Mouse (Mus musculus) thymus, adult 2 months (tissue): ENCODE data around the gene Gm3448. TPM values are rescaled to one million over a fixed set of nuclear protein-coding genes. Genes with fewer than 3 reads are reported as not detected.
"Not testable (repeated sequence)": the region's sequence is repeated elsewhere in the genome, so short reads cannot be mapped to it uniquely, and the experiment has no call there.

Experiments used
- DNase-seq: peaks from one replicate; pipeline ENCODE4 v3.0.0; 2021
- H3K27ac ChIP-seq: fragments of 200-500 bp; 2 replicates; pipeline ENCODE4 v1.5.1; 2012; ENCODE audit warnings: low read length, control low read depth; ENCODE audit not compliant: control insufficient read depth, insufficient read depth
- H3K27me3 ChIP-seq: fragments of 200-500 bp; 2 replicates; pipeline ENCODE4 v1.6.1; 2012; ENCODE audit warnings: mild to moderate bottlenecking, low read length, moderate library complexity, mixed read lengths; ENCODE audit not compliant: control insufficient read depth, insufficient read depth
- H3K36me3 ChIP-seq: fragments of 200-500 bp; 2 replicates; pipeline ENCODE4 v1.6.1; 2012; ENCODE audit warnings: mild to moderate bottlenecking, low read length, moderate library complexity; ENCODE audit not compliant: control insufficient read depth, insufficient read depth
- H3K4me1 ChIP-seq: fragments of 200-500 bp; replicated peaks from 2 replicates; pipeline ENCODE4 v1.6.1; 2012; ENCODE audit warnings: low read length; ENCODE audit not compliant: control insufficient read depth, insufficient read depth
- H3K4me3 ChIP-seq: fragments of 200-500 bp; 2 replicates; pipeline ENCODE4 v1.5.1; 2012; ENCODE audit warnings: mild to moderate bottlenecking, low read length, control low read depth, moderate library complexity; ENCODE audit not compliant: control insufficient read depth, insufficient read depth
- CTCF ChIP-seq: fragments of 200-500 bp; IDR thresholded peaks from 2 replicates; pipeline ENCODE4 v1.5.1; 2012; ENCODE audit warnings: mild to moderate bottlenecking, control low read depth, low read length, moderate library complexity, borderline replicate concordance; ENCODE audit not compliant: control insufficient read depth, poor library complexity, insufficient read depth; ENCODE audit errors: extremely low read depth
- POLR2A ChIP-seq: fragments of 200-500 bp; IDR thresholded peaks from 2 replicates; pipeline ENCODE4 v1.6.1; 2012; ENCODE audit warnings: mild to moderate bottlenecking, low read length, control low read depth, moderate library complexity; ENCODE audit not compliant: control insufficient read depth, poor library complexity, insufficient read depth; ENCODE audit errors: extremely low read depth
- whole genome bisulfite sequencing: fragments of 180-500 bp; shearing (Covaris S2); methylation state at CpG from one replicate; pipeline ENCODE4 v1.1.7; 2018; 5-methylcytosine and 5-hydroxymethylcytosine counted together
- polyA plus RNA-seq: library from polyadenylated mRNA; depleted of rRNA; stranded (reverse); fragments of >200 nt; gene quantifications from 2 replicates; pipeline ENCODE4 v1.2.3, GENCODE M21; 2012; rRNA removed

Gene Gm3448
- 0.92 and 0.99 TPM in 2 replicates for polyA plus RNA-seq

- WGBS: no CpG with 5 or more reads among the region's 56 CpGs
- H3K27ac ChIP-seq, H3K27me3 ChIP-seq, H3K4me3 ChIP-seq, H3K4me1 ChIP-seq, H3K36me3 ChIP-seq: not testable (repeated sequence)
- DNase-seq: peak; percentile 32
Observed at GRCm38 (mm10) chr17:15041175-15041729, at the start of gene Gm3448, which contains the start of the genes Ermard and Tcte3. Gene Gm3448, minus strand, starts transcription at chr17:15041537. Gene Ermard, plus strand, starts transcription at chr17:15041208. Gene Tcte3, minus strand, starts transcription at chr17:15041488.

DNA sequence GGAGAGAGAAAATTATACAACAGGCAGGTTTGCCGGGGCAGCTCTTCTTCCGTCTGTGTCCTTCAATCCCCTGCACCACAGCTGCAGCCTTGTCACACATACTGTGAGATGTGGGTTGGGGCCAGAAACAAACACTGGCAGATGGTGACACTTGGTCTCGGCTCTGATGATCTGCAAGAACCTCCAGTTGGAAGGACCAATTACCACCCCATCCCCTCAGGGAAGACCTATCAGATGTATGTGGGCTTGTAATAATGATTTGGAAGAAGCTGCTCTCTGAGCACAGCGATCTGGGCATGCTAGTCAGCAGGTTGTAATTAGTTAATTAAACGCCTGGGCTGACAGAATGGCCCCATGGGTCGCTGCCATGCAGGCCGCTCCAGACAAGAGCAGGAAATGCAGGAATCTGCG lies 47.3 kb upstream of the Gm3448 start:
- 76% methylated on average over 8 of the region's 8 CpGs for WGBS
- no peak for DNase-seq
- TF ChIP-seq CTCF (no peak), POLR2A (no peak)
- H3K36me3 ChIP-seq: no peaks in the 10 kb centered on the region
- no peaks in the 10 kb centered on the region for H3K4me1 ChIP-seq
- no peak overlapping the region for H3K27ac ChIP-seq
- H3K27me3 ChIP-seq: no peaks in the 10 kb centered on the region
- H3K4me3 ChIP-seq: no peak overlapping the region

- no peak for DNase-seq
- Histone ChIP-seq H3K27me3 (no peaks in the 10 kb centered on the region), H3K4me1 (no peaks in the 10 kb centered on the region), H3K36me3 (no peaks in the 10 kb centered on the region), H3K4me3 (no peak overlapping the region), H3K27ac (no peak overlapping the region)
- 77% methylated on average over 2 of the region's 2 CpGs for WGBS
- TF ChIP-seq POLR2A: no peak
- TF ChIP-seq CTCF: no peak
Observed at GRCm38 (mm10) chr17:15088166-15088565, 46.8 kb upstream of the Gm3448 start.

GRCm38 (mm10) chr17:15085006-15085405 lies 43.7 kb upstream of the Gm3448 start:
- WGBS: 88% methylated on average over 2 of the region's 2 CpGs
- DNase-seq: no peak
- Histone ChIP-seq H3K4me1 (no peaks in the 10 kb centered on the region), H3K27ac (no peak overlapping the region), H3K27me3 (no peaks in the 10 kb centered on the region), H3K4me3 (no peak overlapping the region), H3K36me3 (no peaks in the 10 kb centered on the region)
- TF ChIP-seq CTCF: no peak
- no peak for TF ChIP-seq POLR2A

DNA sequence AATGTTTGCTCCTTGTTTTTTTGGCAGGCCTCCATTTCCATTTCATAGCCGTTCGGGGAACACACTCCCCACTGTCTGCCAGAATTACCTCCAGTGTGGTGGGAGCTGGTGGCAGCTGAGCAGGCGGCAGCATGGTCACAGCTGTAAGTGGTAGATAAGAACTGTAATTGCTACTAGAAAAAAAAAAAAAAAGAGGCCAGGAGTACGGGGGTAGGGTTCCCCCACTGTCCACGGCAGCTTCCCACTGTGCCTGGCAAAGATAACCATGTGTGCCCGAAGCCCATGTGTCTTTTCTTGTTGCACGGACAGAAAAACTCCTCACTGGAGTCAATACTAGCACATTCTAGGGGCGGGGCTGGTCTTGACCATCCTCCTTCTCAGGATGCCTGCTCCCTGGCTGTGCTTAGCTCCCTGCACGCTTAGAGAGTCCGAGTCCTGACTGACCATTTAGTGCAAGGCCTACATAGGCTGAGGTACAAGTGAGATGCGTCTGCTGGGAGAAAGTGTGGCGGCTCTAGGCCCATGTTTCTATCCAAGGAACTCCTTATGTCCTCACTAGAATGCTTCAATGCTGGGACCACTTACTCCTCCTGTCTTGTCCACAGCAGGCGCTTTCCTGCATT lies 43.0 kb upstream of the Gm3448 start:
- Histone ChIP-seq H3K27ac (no peak overlapping the region), H3K4me1 (no peaks in the 10 kb centered on the region), H3K36me3 (no peaks in the 10 kb centered on the region), H3K27me3 (no peaks in the 10 kb centered on the region), H3K4me3 (no peak overlapping the region)
- DNase-seq: no peak
- 61% methylated on average over 13 of the region's 13 CpGs for WGBS
- TF ChIP-seq POLR2A: no peak
- TF ChIP-seq CTCF: no peak

GRCm38 (mm10) chr17:15077536-15077935 lies 36.2 kb upstream of the Gm3448 start:
- DNase-seq: no peak
- WGBS: 84% methylated on average over 2 of the region's 2 CpGs

DNA sequence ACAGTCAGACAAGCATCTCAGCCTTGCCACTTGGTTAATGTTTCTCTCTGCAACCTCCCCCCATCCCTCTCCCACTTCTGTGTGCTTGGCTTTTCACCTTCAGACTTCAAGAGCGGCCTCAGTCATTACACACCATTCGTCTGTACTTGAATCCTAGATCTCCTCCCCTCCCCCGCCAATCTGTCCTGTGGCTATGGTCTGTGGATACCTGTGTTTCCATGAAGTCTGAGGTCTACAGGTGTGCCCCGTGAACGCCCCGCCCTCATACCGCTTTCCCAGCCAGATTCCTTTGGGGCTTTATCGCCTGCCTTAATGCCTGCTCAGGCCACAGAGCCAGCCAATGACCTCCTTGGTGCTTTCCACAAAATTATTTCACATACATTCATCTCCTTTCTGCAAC lies 33.7 kb upstream of the Gm3448 start:
- Histone ChIP-seq H3K27me3 (no peaks in the 10 kb centered on the region), H3K4me3 (no peak overlapping the region), H3K27ac (no peak overlapping the region), H3K4me1 (no peaks in the 10 kb centered on the region), H3K36me3 (no peaks in the 10 kb centered on the region)
- no peak for DNase-seq
- WGBS: 96% methylated on average over 8 of the region's 8 CpGs
- TF ChIP-seq POLR2A (no peak), CTCF (no peak)

More at GRCm38 (mm10) chr17:15077536-15077935, 36.2 kb upstream of the Gm3448 start:
- no peaks in the 10 kb centered on the region for H3K4me1 ChIP-seq
- no peaks in the 10 kb centered on the region for H3K36me3 ChIP-seq
- H3K4me3 ChIP-seq: no peak overlapping the region
- TF ChIP-seq POLR2A (no peak), CTCF (no peak)
- no peaks in the 10 kb centered on the region for H3K27me3 ChIP-seq
- H3K27ac ChIP-seq: no peak overlapping the region
